Mouse (Mus musculus): ENCODE results near the gene Asxl2. TPM values are rescaled to one million over a fixed set of nuclear protein-coding genes. Genes with fewer than 3 reads are reported as not detected.

The Asxl2 gene
- total RNA-seq (2021) (10 to 100 TPM; 29.9 to 40.4 TPM), polyA plus RNA-seq (2012; rRNA removed) (6.4 and 6.7 TPM in 2 replicates)
- long read RNA-seq, partial matches to known transcripts: 0 of 1 reads
- long read RNA-seq, other reads (novel, unspliced or antisense): 1 of 1 reads

DNA sequence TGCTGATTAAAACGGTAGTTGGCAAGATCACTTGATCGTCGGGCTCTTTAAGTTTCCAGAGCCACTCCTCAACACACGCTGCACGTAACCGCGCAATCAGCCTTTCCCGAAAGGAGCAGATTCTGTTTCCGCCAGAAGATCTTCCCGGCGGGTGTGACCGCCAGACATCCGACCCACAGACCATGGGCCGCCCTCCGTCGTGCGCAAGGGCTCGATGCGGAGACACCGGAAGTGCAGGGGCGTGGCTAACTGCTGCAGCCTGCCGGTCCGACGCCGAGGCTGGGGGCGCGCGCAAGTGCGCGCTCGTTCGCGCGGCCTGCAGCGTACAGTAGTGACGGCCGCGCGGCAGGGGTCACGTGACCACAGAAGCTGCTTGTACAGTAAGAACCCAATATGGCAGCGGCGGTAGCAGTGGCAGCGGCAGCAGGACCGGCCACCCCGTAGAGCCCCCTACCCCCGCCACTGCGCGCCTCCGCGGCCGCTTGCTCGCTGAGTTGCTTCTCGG, at the start of gene Asxl2:
Asxl2 (plus strand) TSS at position 328 of the 505 bp plus-strand sequence.
- DNase-seq: peak; percentile 99

DNA sequence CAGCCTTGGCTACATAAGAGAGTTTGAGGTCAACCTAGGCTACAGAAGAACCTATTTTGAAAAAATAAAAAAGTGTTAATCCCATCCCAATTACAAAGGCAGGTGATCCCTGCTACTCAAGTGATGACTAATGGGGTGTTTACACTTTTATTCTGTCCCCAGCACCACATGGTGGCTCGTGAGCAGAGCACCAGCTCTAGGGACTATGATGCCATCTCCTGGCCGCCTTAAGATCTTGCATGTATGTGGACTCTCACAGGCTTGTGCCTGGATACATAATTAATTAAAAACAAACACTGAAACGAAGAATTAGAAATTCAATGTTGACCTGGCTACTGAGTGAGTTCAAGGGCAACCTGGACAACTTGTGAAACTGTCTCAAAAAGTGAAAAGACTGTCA, 49.5 kb upstream of the Asxl2 start:
- no peak for DNase-seq

DNA sequence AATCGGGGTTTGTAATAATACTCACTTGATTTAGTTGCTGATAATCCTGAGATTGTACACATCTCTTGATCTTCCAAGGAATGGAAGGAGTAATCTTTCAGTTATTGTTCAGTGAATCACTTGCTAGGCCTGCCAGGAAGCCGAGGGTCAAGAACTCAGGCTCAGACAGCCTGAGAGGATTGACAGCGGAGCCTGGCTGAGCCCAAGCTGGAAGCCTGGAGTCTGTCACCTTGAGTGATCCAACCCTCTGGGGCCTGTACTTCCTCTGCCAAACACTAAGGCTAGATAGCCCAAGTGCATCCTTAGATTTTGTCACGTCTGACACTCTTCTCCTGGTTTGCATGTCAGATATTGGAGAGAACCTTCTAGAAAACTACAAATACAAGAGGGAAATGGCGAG, 48.9 kb upstream of the Asxl2 start:
- DNase-seq: peak; percentile 62

DNA sequence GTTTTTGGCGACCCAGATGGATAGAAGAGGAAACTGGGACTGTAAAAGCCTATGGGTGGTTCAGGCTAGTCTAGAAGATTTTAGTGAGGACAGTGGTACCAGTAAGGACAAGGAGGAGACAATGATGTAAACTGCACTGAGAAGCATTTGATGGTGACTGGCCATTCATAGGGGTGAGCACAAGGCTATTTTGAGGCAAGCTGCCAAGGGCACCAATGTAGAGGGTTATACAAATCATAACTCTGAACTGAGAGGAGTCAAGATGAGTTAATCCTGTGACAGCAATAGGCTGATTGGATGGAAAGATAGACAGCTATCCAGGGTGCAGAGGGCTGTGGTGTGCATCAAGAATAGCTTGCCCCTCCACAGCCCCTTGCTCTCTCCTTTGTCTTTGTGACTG, 41.8 kb upstream of the Asxl2 start:
- peak; percentile 80 for DNase-seq

DNA sequence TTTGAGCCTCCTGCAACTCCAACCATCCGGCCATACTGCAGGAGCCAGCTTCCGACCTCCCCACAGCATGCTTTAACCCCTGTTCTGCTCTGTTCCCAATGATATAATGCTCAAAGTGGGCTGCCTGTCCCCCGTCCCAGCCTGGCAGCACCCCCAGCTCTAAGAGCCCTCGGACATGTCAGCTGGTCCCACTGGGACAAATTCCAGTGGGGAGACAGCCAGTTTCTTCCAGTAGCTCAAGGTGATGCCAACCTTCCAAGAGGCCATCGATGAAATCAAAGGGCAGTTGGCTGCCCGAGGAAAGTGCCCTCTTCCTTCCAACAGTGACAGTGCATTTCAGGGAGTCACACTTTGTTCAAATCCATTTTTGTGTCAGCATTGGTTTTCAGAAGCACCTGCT, 41.4 kb upstream of the Asxl2 start:
- DNase-seq: no peak

DNA sequence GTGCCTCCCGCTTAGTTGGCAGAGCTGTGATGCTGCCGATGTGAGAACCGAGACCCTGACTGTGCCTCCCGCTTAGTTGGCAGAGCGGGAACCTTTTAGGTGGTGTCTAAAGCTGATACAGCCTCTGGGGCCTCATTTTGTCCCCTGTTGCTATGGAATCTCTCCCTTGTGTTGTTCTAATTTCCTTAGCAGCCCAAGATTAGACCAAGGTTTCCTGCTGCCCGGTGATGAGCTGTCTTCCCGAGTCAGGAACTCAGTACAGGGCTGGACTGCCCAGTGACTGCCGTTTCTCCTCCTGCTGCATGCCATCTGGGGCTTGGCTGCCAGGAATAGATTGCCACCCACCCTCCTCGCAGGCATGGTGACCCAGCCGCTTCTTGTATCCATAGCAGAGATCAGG, 40.7 kb upstream of the Asxl2 start:
- peak; percentile 47 for DNase-seq

DNA sequence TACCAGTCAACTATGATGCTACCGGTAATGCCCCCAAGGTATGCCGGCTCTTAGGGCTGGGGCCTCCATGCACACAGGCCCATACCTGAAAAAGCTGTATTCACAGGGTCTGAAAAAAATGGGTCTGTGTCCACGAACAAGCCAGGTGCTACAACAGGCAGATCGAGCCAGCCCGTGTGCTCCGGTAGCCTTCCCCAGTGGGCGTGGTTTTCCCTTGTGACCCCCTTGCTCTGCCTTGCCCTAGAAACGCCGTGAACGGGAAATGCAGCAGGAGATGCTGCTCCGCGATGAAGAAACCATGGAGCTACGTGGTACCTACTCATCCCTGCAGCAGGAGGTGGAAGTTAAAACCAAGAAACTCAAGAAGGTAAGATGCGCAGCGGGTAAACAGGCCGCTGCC, 38.8 kb upstream of the Asxl2 start:
- DNase-seq: no peak

DNA sequence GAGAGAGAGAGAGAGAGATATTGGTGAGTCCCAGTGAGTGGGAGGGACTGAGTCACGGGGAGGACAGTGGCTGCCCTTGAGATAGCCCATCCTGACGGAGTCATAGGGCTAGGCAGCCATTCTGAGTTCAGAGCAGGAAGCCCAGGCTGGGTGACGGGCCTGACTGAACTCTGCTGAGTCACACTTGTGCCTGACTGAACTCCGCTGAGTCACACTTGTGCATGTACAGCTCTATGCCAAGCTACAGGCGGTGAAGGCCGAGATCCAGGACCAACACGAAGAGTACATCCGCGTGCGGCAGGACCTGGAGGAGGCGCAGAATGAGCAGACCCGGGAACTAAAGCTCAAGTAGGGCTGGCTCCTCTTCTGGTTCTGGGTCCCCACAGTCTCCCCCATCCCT, 37.3 kb upstream of the Asxl2 start:
- peak; percentile 91 for DNase-seq

DNA sequence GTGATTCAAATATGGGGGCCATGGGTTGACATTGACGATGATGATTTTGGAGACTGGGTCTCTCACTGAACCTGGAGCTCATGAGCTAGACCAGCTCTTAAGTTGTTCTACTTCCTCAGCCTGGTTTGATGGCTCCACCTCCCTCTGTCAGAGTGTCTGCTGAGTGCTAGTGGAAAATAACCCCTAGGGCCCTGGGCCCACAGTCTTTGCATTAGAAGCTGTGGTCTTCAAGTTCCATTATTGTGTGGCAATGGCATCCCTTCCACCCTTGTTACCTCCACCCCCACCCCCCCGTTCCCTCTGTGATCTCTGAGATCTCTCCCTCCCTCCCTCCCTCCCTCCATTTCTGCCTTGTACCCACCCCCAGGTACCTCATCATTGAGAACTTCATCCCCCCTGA, 36.6 kb upstream of the Asxl2 start:
- no peak for DNase-seq

DNA sequence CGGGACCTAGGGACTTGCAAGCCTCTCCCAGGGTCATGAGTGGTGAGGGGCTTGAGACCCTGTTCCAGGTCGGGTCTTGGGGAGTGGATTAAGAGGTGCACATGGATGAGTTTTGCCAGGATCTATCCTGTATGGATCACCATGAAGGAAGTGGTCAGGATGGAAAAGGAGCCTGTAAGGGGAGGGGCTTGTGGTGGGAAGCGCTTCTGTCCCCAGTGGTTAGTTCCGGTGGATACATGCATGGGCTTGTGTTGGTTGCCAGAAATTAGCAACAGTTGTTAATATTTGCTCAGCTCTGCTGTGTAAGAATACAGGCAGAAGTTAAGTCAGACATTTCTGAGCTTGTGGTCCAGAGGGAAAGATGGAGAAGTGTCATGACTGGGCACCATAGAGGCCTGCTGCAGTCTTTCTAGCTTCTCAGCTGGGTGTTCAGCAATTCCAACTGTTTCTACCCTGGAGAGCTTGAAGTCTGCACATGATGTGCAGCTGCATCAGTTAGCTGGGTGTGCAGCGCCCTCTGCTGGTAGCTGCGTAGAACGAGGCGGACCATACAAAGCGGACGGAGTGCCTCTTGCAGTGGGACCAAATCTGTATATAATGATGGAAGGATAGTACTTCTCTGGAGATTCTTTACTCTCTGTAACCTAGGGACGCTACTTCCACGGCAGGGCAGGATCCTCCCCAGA, 35.9 kb upstream of the Asxl2 start:
- DNase-seq: peak; percentile 88

DNA sequence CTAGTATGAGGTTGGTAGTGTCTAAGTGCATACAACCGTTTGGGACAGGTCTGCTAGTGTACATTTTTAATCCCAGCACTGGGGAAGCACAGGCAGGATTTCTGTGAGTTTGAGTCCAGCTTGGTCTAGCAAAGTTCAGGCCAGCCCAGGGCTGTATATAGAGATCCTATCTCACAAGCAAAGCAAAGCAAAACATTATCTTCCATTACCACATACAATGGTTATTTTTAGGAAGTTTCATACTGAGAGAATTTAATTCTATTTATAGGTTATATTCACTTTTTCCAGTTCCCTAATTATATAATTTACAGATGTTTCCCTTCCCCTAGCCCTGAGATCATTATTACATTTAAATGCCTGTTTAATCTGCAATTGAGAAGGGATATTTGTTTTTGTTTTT, 35.4 kb upstream of the Asxl2 start:
- no peak for DNase-seq

DNA sequence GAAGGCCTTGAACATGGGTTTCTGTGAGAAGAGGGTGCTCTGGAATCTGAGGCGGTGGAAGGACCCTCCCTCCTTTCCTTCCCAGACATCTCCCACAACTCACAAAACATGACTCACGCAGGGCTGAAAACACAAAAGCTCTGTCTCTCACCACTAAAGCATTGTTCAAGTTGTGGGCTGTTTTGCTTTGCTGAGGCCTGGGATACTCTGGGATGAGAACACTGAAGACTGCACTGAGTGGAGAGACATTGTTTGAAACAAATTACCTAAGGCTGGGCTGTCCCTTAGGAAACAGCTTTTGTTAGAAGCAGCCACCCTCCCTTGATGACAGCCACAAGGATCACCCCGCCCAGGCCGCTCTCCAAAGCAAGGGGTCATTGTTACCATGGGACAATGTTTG, 33.5 kb upstream of the Asxl2 start:
- DNase-seq: no peak

DNA sequence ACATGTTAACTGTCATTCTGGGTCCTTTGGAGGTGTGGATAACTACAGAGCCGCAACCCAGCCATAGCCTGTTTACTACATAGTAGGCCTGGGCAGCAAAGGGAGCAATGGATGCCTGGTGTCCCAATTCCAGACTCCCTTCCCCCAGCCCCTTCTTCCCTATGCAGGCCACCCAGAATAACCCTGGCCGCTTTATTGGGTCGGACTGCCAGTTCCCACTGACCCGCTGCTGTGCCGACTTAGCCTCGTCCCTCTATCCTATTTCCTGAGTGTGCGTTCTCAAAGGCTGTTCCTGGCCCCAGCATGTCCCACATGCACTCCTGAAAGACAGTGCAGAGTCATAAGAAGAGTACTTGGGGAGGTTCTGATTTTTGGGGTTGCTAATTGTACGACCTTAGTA, 29.7 kb upstream of the Asxl2 start:
- DNase-seq: no peak

DNA sequence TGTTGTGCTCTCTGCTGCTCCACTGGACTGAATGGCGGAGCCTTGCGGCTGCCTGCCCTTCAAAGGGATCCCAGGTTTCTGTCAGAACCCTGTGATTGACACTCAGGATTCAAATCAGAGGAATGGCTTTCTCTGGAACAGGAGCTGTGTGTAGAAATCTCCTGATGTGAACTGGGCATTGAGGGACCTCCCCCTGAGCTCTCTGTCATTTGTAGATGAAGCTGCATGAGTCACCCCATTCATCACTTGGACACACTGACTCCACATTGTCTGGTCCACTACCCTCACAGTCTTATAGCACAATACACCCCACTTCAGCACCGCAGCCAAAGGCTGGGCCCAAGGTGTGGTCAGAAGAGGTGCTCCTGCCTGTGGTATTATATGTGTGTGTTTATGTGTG, 21.0 kb upstream of the Asxl2 start:
- DNase-seq: peak; percentile 42

DNA sequence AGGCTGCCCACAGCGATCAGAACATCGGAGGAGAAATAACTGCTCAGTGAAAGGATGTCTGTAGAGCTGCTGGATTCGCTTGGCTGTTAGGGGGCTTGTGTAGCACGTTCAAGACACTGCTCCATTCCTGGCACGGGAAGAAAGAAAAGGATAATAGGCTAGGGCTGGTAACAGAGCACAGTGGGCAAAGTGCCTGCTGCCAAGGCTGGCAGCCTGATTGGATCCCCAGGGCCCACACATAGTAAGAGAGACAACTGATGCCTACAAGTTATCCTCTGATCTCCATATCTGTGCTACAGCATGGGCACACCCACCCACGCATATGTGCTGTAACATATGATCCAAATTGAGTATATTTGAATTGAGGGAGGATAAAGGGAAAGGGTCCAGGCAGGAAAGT, 20.1 kb upstream of the Asxl2 start:
- no peak for DNase-seq

DNA sequence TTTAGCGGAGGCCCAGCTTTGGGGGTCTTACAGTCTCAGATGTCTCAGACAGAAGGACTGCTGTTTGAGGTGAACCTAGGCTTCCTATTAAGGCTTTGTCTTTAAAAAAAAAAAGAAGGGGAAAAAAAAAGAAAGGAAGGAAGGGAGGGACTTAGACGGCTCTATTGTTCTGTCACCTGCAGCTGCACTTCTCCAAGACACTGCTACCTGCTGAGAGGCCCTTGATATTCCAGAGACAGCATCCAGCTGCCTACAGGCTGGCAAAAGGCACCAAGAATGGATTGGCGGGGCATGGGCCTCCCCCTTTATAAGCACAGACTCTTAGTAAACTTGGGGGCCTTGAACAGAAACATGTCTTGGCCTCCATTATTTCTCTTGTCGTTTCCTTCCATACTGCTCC, 11.7 kb upstream of the Asxl2 start:
- DNase-seq: no peak

DNA sequence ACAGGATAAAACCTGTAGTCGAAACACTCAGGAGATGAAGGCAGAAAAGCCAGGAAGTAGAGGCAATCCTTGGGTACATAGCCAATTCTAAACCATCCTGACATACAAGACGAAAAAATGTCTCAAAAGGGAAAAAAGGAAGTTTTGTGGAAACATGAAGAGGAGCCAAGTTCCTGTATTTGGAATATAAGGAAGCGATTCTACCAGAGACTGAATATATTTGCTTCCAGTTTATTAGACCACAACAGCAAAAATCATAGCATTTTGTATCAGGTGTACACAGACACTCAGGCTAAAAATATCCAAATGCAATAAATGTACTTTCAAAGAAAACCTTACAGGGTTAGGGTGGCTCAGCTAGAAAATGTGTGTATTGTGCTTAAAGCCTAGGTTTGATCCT, 7.9 kb upstream of the Asxl2 start:
- no peak for DNase-seq

DNA sequence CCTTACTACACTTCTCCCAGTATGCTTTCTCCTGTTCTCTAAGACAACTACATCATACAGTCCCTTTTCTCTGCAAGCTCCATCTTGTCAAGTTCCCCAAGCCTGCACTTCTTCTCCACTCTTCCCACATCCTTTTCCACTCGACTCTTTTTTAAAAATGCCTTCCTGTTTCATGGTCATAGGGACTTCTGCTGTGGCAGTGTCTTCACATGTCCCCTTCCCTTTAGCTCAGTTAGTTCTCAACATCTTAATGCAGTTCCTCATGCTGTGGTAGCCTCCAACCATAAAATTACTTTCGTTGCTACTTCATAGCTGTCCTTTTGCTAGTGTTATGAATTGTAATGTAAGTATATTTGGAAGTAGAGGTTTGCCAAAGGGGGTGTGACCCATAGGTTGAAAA, 6.1 kb upstream of the Asxl2 start:
- no peak for DNase-seq

DNA sequence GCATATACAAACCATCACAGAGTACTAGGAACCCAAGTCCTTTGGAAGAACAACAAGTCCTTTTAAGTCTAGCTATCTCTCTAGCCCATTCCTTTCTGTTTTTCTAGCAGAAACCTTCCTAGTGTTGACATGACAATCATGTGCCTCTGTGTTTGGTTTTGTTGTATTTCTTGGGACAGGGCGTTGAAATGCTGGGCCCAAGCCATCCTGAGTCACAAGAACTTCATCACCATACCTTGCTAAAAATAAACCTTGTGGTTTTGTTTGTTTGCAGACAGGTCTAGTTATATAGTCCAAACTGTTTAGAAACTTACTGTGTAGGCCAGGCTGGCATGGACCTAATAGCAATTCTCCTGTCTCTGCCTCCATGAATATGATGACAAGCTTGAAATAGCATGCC, 3.9 kb upstream of the Asxl2 start:
- DNase-seq: no peak

DNA sequence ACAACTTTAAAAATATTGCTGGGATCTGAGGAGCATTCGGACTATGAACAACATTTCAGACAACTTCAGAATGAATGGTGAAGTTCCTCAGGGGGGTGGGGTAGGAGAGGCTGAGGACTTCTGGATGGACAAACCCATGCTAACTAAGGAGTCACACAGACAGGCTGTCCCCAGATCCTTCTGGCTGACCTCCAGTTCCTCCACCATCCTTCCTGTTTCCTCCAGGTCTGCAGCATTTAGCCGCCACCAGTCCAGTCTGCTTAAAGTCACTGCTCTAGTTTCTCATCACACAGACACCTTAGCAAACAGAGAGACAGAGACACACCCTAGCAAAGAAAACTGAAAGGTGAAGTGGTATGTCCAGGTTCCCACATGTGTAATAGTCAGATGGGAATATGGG, 2.5 kb upstream of the Asxl2 start:
- no peak for DNase-seq

DNA sequence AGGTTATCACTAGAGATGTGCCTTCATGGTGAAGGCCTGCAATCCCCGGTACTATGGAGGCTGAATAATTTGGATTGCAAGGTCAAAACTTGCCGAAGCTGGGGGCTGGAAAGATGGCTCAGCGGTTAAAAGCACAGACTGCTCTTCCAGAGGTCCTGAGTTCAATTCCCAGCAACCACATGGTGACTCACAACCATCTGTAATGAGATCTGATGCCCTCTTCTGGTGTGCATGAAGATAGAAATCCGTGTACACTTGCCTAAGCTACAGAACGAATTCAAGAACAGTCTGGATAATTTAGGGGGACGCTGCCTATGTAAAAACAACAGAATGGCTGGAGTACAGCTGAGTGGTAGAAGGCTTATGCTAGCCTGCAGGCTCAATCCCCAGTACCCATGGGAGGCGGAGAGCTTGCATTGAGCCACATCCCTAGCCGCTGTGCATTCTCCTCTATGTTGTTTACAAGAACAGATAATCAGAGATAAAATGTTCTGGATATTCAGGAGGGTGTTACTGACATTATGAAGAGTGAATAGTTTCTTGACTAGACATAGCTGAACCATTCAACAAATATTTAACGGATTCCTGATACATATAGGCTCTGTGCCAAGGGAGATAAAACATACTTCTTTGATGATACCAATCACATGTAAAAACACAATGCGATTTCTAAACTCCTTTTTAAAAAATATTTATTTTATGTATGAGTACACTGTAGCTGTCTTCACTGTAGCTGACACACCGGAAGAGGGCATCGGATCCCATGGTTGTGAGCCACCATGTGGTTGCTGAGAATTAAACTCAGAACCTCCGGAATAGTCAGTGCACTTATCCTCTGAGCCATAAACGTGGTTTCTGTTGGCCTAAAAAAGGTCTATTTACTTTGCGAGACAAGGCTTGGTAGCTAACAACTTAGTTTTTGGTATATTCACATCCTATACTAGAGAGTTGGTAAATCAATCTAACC, 999 bp upstream of the Asxl2 start:
- peak; percentile 37 for DNase-seq

DNA sequence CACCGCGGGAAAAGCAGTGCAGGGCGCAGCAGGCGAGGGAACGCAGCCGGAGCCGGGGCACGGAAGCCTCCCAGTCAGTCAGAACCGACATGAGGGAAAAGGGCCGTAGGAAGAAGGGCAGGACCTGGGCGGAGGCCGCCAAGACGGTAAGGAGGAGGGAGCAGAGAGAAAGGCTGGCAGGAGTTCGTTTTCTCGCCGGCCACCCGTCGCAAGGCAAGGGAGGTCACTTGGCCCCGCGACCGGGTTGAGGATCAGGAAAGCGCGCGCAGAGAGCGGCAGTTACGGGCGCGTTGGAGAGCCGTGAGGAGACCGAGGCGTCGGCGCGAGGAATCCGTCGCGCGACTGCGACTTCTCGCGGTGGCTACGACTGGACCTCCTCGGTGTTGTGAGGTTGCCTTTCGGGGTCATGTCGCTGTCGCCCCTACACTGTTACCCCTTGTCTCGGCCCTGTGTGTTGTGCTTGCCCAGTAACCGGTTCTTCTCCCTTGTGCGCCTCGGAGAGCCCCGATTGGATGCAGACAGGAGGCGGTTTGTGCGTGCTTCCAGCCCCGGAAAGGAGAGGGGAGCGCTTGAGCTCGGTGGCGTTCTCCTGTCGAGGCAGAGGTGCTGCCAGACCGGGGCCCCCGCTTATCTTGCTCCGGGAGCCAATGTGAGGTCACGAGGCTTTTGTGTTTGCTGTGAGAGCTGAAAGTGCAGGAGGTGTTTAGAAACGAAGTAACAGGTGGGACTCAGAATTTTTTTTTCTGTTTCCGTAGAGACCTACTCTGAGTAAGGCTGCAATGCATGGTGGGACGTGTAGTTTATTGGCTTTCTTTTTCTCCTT, 621 bp downstream of the Asxl2 start:
- DNase-seq: peak; percentile 88

Data from adrenal gland, adult 2 months (tissue).